Mouse (Mus musculus): ENCODE measurements around the gene Uqcc2. TPM values are rescaled to one million over a fixed set of nuclear protein-coding genes. Genes with fewer than 3 reads are reported as not detected.

The Uqcc2 gene
- polyA plus RNA-seq, 1 experiment from 2014 or later = 332 TPM

DNA sequence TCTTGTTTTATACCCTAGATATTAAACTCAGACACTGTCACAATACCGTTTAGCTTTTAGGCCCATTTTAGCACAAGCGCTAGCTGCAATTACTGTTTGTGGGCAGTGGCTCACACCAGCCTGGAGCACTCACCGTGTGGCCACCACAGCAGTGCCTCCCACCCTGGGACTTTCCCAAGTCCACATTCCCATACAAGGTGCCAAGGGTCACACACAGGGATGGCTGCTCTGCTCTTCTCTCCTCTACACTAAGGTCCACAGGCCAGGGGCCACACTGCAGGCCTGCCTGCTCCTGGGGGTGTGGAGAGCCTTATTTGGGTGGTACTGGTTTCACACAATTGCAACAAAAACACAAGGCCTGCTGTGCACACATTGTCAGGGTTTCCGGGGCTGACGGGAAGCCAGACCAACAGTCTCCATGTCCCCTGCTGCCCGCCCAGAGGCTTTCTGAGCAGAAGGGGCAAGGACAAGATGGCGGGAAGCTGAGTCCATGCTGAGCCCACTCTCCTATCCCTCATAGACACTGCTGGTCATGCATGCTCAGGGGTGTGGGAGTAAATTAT is 9.8 kb downstream of the Uqcc2 start:
- Histone ChIP-seq H3K9ac (ENCODE audit: low read length) (no peak overlapping the region), H3K27me3 (ENCODE audit: control insufficient read depth, insufficient read depth, low read length) (no peaks in the 10 kb centered on the region), H3K36me3 (ENCODE audit: control insufficient read depth, insufficient read depth, low read length) (no peaks in the 10 kb centered on the region), H3K9me3 (ENCODE audit: control insufficient read depth, low read length) (no peaks in the 10 kb centered on the region), H3K4me3 (ENCODE audit: low read depth, low read length) (no peak overlapping the region), H3K4me1 (ENCODE audit: control insufficient read depth, insufficient read depth, low read length) (peaks cover 7% of the 10 kb centered on the region), H3K27ac (ENCODE audit: low read depth, low read length) (no peak overlapping the region), H3K4me2 (no peak overlapping the region)
- DNase-seq (ENCODE audit: low spot score, missing footprints) (no peak), ATAC-seq (ENCODE audit: low FRiP score) (no peak)
- WGBS = 84% methylated on average over 7 of the region's 7 CpGs

DNA sequence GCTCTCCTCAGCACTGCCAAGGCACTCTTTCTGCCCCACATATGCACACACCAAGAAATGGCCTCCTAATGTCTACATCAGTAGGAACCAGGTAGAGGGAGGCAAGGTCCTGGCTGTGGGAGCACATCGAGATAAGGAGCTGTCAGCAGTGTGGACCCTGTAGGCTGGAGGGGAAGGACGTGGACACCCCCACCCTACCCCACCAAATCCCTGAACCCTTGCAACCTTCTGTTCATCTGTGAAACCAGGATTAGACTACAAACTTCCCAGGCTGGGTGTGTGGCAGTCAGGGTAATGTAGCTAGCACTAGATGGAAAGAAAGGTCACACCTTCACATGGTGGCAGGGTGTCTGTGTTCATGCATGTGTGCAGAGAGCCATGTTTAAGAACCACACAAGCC is 10.6 kb downstream of the Uqcc2 start:
- 96% methylated on average over 2 of the region's 2 CpGs for WGBS
- no peaks in the 10 kb centered on the region for H3K9me3 ChIP-seq (ENCODE audit: control insufficient read depth, low read length)
- no peak overlapping the region for H3K27ac ChIP-seq (ENCODE audit: low read depth, low read length)
- peaks cover 7% of the 10 kb centered on the region for H3K4me1 ChIP-seq (ENCODE audit: control insufficient read depth, insufficient read depth, low read length)
- no peak for ATAC-seq (ENCODE audit: low FRiP score)
- H3K9ac ChIP-seq (ENCODE audit: low read length) = no peak overlapping the region
- no peaks in the 10 kb centered on the region for H3K27me3 ChIP-seq (ENCODE audit: control insufficient read depth, insufficient read depth, low read length)
- no peak overlapping the region for H3K4me3 ChIP-seq (ENCODE audit: low read depth, low read length)
- no peaks in the 10 kb centered on the region for H3K36me3 ChIP-seq (ENCODE audit: control insufficient read depth, insufficient read depth, low read length)
- no peak overlapping the region for H3K4me2 ChIP-seq
- no peak for DNase-seq (ENCODE audit: low spot score, missing footprints)

- Histone ChIP-seq H3K9me3 (ENCODE audit: control insufficient read depth, low read length) (no peaks in the 10 kb centered on the region), H3K4me2 (no peak overlapping the region), H3K27me3 (ENCODE audit: control insufficient read depth, insufficient read depth, low read length) (no peaks in the 10 kb centered on the region), H3K27ac (ENCODE audit: low read depth, low read length) (no peak overlapping the region), H3K9ac (ENCODE audit: low read length) (no peak overlapping the region), H3K36me3 (ENCODE audit: control insufficient read depth, insufficient read depth, low read length) (no peaks in the 10 kb centered on the region), H3K4me1 (ENCODE audit: control insufficient read depth, insufficient read depth, low read length) (peaks cover 7% of the 10 kb centered on the region), H3K4me3 (ENCODE audit: low read depth, low read length) (no peak overlapping the region)
- whole genome bisulfite sequencing = 91% methylated on average over 11 of the region's 11 CpGs
- DNase-seq (ENCODE audit: low spot score, missing footprints) = no peak
- ATAC-seq (ENCODE audit: low FRiP score) = no peak
Observed at GRCm38 (mm10) chr17:27122701-27123100, 11.0 kb downstream of the Uqcc2 start.

- H3K36me3 ChIP-seq (ENCODE audit: control insufficient read depth, insufficient read depth, low read length) = no peaks in the 10 kb centered on the region
- DNase-seq (ENCODE audit: low spot score, missing footprints) (no peak), ATAC-seq (ENCODE audit: low FRiP score) (no peak)
- H3K4me1 ChIP-seq (ENCODE audit: control insufficient read depth, insufficient read depth, low read length) = peaks cover 7% of the 10 kb centered on the region
- H3K27ac ChIP-seq (ENCODE audit: low read depth, low read length) = no peak overlapping the region
- 70% methylated on average over 7 of the region's 7 CpGs for WGBS
- no peak overlapping the region for H3K9ac ChIP-seq (ENCODE audit: low read length)
- H3K4me2 ChIP-seq = no peak overlapping the region
- no peak overlapping the region for H3K4me3 ChIP-seq (ENCODE audit: low read depth, low read length)
- H3K27me3 ChIP-seq (ENCODE audit: control insufficient read depth, insufficient read depth, low read length) = no peaks in the 10 kb centered on the region
- no peaks in the 10 kb centered on the region for H3K9me3 ChIP-seq (ENCODE audit: control insufficient read depth, low read length)
Observed at GRCm38 (mm10) chr17:27121781-27122180, 11.9 kb downstream of the Uqcc2 start.

DNA sequence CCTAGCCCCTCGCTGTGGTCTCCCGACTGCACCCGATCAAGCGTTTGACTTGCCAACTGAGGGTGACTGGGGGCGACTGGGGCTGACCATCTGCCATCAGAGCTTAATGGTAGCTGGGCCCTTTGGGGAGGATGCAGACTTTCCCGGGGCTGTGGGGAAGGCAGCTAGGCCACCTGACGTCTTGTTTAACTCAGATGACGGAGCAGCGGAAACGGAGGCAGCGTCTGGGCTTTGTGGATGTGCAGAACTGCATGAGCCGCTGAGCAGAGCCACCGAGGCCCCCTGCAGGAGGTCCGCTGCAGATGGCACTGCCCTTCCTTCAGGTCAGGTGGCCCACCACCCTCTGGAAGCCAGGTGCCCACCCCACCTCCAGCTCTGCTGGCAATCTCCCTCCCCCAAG is 12.4 kb downstream of the Uqcc2 start:
- no peak for DNase-seq (ENCODE audit: low spot score, missing footprints)
- no peak overlapping the region for H3K9ac ChIP-seq (ENCODE audit: low read length)
- H3K27ac ChIP-seq (ENCODE audit: low read depth, low read length) = no peak overlapping the region
- no peak for ATAC-seq (ENCODE audit: low FRiP score)
- no peaks in the 10 kb centered on the region for H3K27me3 ChIP-seq (ENCODE audit: control insufficient read depth, insufficient read depth, low read length)
- H3K4me2 ChIP-seq = no peak overlapping the region
- WGBS = 36% methylated on average over 14 of the region's 14 CpGs
- H3K4me1 ChIP-seq (ENCODE audit: control insufficient read depth, insufficient read depth, low read length) = peaks cover 7% of the 10 kb centered on the region
- no peak overlapping the region for H3K4me3 ChIP-seq (ENCODE audit: low read depth, low read length)
- H3K36me3 ChIP-seq (ENCODE audit: control insufficient read depth, insufficient read depth, low read length) = no peaks in the 10 kb centered on the region
- no peaks in the 10 kb centered on the region for H3K9me3 ChIP-seq (ENCODE audit: control insufficient read depth, low read length)

- Histone ChIP-seq H3K27ac (ENCODE audit: low read depth, low read length) (peak overlapping the region; percentile 28; the same call in 1 of the 2 replicates), H3K36me3 (ENCODE audit: control insufficient read depth, insufficient read depth, low read length) (no peaks in the 10 kb centered on the region), H3K4me1 (ENCODE audit: control insufficient read depth, insufficient read depth, low read length) (peaks cover 7% of the 10 kb centered on the region), H3K4me3 (ENCODE audit: low read depth, low read length) (no peak overlapping the region), H3K4me2 (peak overlapping the region; percentile 25), H3K27me3 (ENCODE audit: control insufficient read depth, insufficient read depth, low read length) (no peaks in the 10 kb centered on the region), H3K9me3 (ENCODE audit: control insufficient read depth, low read length) (no peaks in the 10 kb centered on the region), H3K9ac (ENCODE audit: low read length) (no peak overlapping the region)
- DNase-seq (ENCODE audit: low spot score, missing footprints) (peak; percentile 96), ATAC-seq (ENCODE audit: low FRiP score) (peak; percentile 23; the same call in 1 of the 2 replicates)
- 6% methylated on average over 18 of the region's 18 CpGs for WGBS
Observed at GRCm38 (mm10) chr17:27120561-27121024, 13.1 kb downstream of the Uqcc2 start.

DNA sequence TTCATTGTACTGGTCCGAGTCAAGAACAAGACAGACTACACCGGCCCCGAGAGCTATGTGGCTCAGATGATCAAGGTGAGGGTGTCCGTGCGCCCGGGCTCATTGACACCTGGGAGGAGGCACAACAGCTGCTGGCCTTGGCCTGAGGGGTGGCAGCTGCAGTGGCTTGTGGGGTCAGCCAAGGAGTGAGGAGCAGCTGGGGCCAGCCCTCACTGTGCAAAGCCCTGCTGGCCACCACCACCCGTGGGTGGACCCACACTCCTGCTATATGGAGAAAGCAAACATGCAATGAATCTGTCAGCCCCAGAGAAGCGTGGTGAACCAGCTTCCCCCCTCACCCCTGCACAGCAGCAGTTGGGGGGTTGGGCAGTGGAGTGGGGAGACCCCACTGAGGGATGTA is 13.8 kb downstream of the Uqcc2 start:
- Histone ChIP-seq H3K4me3 (ENCODE audit: low read depth, low read length) (no peak overlapping the region), H3K27me3 (ENCODE audit: control insufficient read depth, insufficient read depth, low read length) (no peaks in the 10 kb centered on the region), H3K27ac (ENCODE audit: low read depth, low read length) (peak overlapping the region; percentile 28; the same call in 1 of the 2 replicates), H3K4me2 (no peak overlapping the region), H3K36me3 (ENCODE audit: control insufficient read depth, insufficient read depth, low read length) (no peaks in the 10 kb centered on the region), H3K9me3 (ENCODE audit: control insufficient read depth, low read length) (no peaks in the 10 kb centered on the region), H3K4me1 (ENCODE audit: control insufficient read depth, insufficient read depth, low read length) (peaks cover 7% of the 10 kb centered on the region), H3K9ac (ENCODE audit: low read length) (no peak overlapping the region)
- ATAC-seq (ENCODE audit: low FRiP score) (no peak), DNase-seq (ENCODE audit: low spot score, missing footprints) (no peak)
- 61% methylated on average over 8 of the region's 8 CpGs for WGBS

DNA sequence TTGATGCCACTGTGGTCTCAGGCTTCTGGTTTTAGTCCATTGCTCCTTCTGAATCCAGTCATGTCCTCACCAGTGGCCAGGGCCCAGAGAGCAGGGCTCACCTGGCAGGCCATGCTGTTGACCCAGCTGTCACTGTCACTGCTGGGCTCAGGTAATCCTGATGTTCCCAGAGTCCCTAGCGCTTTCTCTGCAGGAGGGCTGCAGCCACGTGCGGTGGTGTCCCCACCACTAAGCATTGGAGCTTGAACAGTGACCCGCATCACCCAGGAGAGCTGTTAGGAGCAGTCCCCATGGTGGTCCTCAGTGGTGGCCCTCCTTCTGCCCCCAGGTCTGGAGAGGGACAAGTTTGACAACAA is 14.2 kb downstream of the Uqcc2 start:
- DNase-seq (ENCODE audit: low spot score, missing footprints) (no peak), ATAC-seq (ENCODE audit: low FRiP score) (no peak)
- Histone ChIP-seq H3K9ac (ENCODE audit: low read length) (no peak overlapping the region), H3K4me2 (no peak overlapping the region), H3K4me1 (ENCODE audit: control insufficient read depth, insufficient read depth, low read length) (peaks cover 7% of the 10 kb centered on the region), H3K4me3 (ENCODE audit: low read depth, low read length) (no peak overlapping the region), H3K27ac (ENCODE audit: low read depth, low read length) (no peak overlapping the region), H3K27me3 (ENCODE audit: control insufficient read depth, insufficient read depth, low read length) (no peaks in the 10 kb centered on the region), H3K9me3 (ENCODE audit: control insufficient read depth, low read length) (no peaks in the 10 kb centered on the region), H3K36me3 (ENCODE audit: control insufficient read depth, insufficient read depth, low read length) (no peaks in the 10 kb centered on the region)
- WGBS = 62% methylated on average over 4 of the region's 4 CpGs

- 87% methylated on average over 25 of the region's 25 CpGs for WGBS
- no peak overlapping the region for H3K4me2 ChIP-seq
Observed at GRCm38 (mm10) chr17:27118676-27119539, 14.8 kb downstream of the Uqcc2 start.

More at GRCm38 (mm10) chr17:27118676-27119539, 14.8 kb downstream of the Uqcc2 start:
- H3K4me1 ChIP-seq (ENCODE audit: control insufficient read depth, insufficient read depth, low read length) = peaks cover 7% of the 10 kb centered on the region
- no peaks in the 10 kb centered on the region for H3K9me3 ChIP-seq (ENCODE audit: control insufficient read depth, low read length)
- no peak for DNase-seq (ENCODE audit: low spot score, missing footprints)
- H3K27ac ChIP-seq (ENCODE audit: low read depth, low read length) = no peak overlapping the region
- H3K4me3 ChIP-seq (ENCODE audit: low read depth, low read length) = no peak overlapping the region
- H3K9ac ChIP-seq (ENCODE audit: low read length) = no peak overlapping the region
- H3K27me3 ChIP-seq (ENCODE audit: control insufficient read depth, insufficient read depth, low read length) = no peaks in the 10 kb centered on the region
- H3K36me3 ChIP-seq (ENCODE audit: control insufficient read depth, insufficient read depth, low read length) = no peaks in the 10 kb centered on the region
- ATAC-seq (ENCODE audit: low FRiP score) = no peak

Measured in midbrain, embryonic 11.5 days (tissue).